ENCODE assay signal across 8 mouse cellular contexts in genomic region chr8:105483212-105484029, GRCm38 (mm10). TPM values are rescaled to one million over a fixed set of nuclear protein-coding genes. Genes with fewer than 3 reads are reported as not detected.
DNase-seq lines count a peak whose midpoint lies in the region; ATAC-seq and TF ChIP-seq lines count a peak whose summit lies in the region.

No protein-coding gene starts in this region.

- peak; percentile 48 for DNase-seq in adrenal gland, adult 2 months
- DNase-seq in adrenal gland, adult 8-10 months: no peak
- peak; percentile 93 for DNase-seq in 3T3-L1 (ENCODE audit: low read depth, low spot score)
- DNase-seq in lung, embryonic 14.5 days: peak; percentile 72
- DNase-seq in retina, embryonic 14.5 days (ENCODE audit: low spot score): peak; percentile 71
- DNase-seq in spleen, postnatal 10 days (ENCODE audit: low spot score in 2 of 2): no peak

- H3K36me3 ChIP-seq in embryonic facial prominence, embryonic 13.5 days: peaks cover 46% of the 10 kb centered on the region
- H3K36me3 ChIP-seq in hindbrain, embryonic 12.5 days: no peaks in the 10 kb centered on the region
- H3K36me3 ChIP-seq in lung, embryonic 14.5 days (ENCODE audit: insufficient read depth): peaks cover 21% of the 10 kb centered on the region

- no peaks in the 10 kb centered on the region for H3K9me3 ChIP-seq in embryonic facial prominence, embryonic 13.5 days
- no peaks in the 10 kb centered on the region for H3K9me3 ChIP-seq in hindbrain, embryonic 12.5 days (replicated peaks)
- H3K9me3 ChIP-seq in lung, embryonic 14.5 days (ENCODE audit: low read depth, low read length): no peaks in the 10 kb centered on the region

- no peak overlapping the region for H3K4me2 ChIP-seq in embryonic facial prominence, embryonic 13.5 days
- no peak overlapping the region for H3K4me2 ChIP-seq in hindbrain, embryonic 12.5 days (replicated peaks)
- no peak overlapping the region for H3K4me2 ChIP-seq in lung, embryonic 14.5 days

- H3K4me1 ChIP-seq in embryonic facial prominence, embryonic 13.5 days: peaks cover 28% of the 10 kb centered on the region
- peaks cover 16% of the 10 kb centered on the region; the same call in 1 of the 2 replicates for H3K4me1 ChIP-seq in hindbrain, embryonic 12.5 days
- no peaks in the 10 kb centered on the region for H3K4me1 ChIP-seq in lung, embryonic 14.5 days (ENCODE audit: insufficient read depth)

- 0 out of 2 replicates have a peak overlapping the region, but pooled peaks have one; percentile 16 for H3K27ac ChIP-seq in embryonic facial prominence, embryonic 13.5 days
- no peak overlapping the region for H3K27ac ChIP-seq in hindbrain, embryonic 12.5 days
- no peak overlapping the region for H3K27ac ChIP-seq in lung, embryonic 14.5 days (ENCODE audit: low read depth)

- H3K9ac ChIP-seq in embryonic facial prominence, embryonic 13.5 days: no peak overlapping the region
- H3K9ac ChIP-seq in hindbrain, embryonic 12.5 days: no peak overlapping the region
- H3K9ac ChIP-seq in lung, embryonic 14.5 days: peak overlapping the region; percentile 6; the same call in 1 of the 2 replicates

- 27% methylated on average over 14 of the region's 14 CpGs for WGBS in embryonic facial prominence, embryonic 13.5 days
- 34% methylated on average over 14 of the region's 14 CpGs for WGBS in hindbrain, embryonic 12.5 days
- WGBS in lung, embryonic 14.5 days: 39% methylated on average over 14 of the region's 14 CpGs

- H3K4me3 ChIP-seq in embryonic facial prominence, embryonic 13.5 days: no peak overlapping the region
- H3K4me3 ChIP-seq in hindbrain, embryonic 12.5 days: no peak overlapping the region
- no peak overlapping the region for H3K4me3 ChIP-seq in lung, embryonic 14.5 days (ENCODE audit: low read depth, low read length)

- ATAC-seq in embryonic facial prominence, embryonic 13.5 days (ENCODE audit: insufficient number of reproducible peaks, insufficient read depth, low FRiP score, low TSS enrichment, low read depth): no peak
- ATAC-seq in hindbrain, embryonic 12.5 days (ENCODE audit: low FRiP score): peak; percentile 65; the same call in 1 of the 2 replicates
- peak; percentile 35 for ATAC-seq in lung, embryonic 14.5 days (ENCODE audit: insufficient read depth)

- no peaks in the 10 kb centered on the region for H3K27me3 ChIP-seq in embryonic facial prominence, embryonic 13.5 days
- H3K27me3 ChIP-seq in hindbrain, embryonic 12.5 days: no peaks in the 10 kb centered on the region
- no peaks in the 10 kb centered on the region for H3K27me3 ChIP-seq in lung, embryonic 14.5 days (ENCODE audit: insufficient read depth, low read length)

- peak; percentile 75 for TF ChIP-seq CTCF in lung, embryonic 14.5 days (IDR thresholded peaks at IDR 0.05; ENCODE audit: low read depth)

RNA-seq across cellular contexts. Expression of gene Tppp3, which starts 12.1 kb away (rescaled TPM):
- total RNA-seq in adrenal gland, adult 2 months (2021): 10 to 100 TPM; 26.2 to 37.5 TPM
- polyA plus RNA-seq in adrenal gland, adult 2 months (2012; rRNA removed): 50.8 and 65.2 TPM in 2 replicates
- total RNA-seq in adrenal gland, adult 8-10 months (2022): 10 to 100 TPM; 28.3 to 40.2 (median 33.0) TPM
- 18.7 and 23.1 TPM in 2 replicates for polyA plus RNA-seq in embryonic facial prominence, embryonic 13.5 days (2015; fragmentation: Nextera tagmentation; extraction: Ambion mirVana)
- polyA plus RNA-seq in hindbrain, embryonic 12.5 days (2016; fragmentation: Nextera tagmentation; extraction: Ambion mirVana): 162 and 186 TPM in 2 replicates
- polyA plus RNA-seq in lung, embryonic 14.5 days (2014; fragmentation: Nextera tagmentation; extraction: Ambion mirVana): 41.1 and 42.3 TPM in 2 replicates

RNA-seq across cellular contexts. Expression of gene Zdhhc1, which starts 13.3 kb away (rescaled TPM):
- total RNA-seq in adrenal gland, adult 2 months (2021): 10 to 100 TPM; 13.8 to 19.2 TPM
- polyA plus RNA-seq in adrenal gland, adult 2 months (2012; rRNA removed): 53.3 and 62.5 TPM in 2 replicates
- 10 to 100 TPM; 20.6 to 40.1 (median 31.3) TPM for total RNA-seq in adrenal gland, adult 8-10 months (2022)
- polyA plus RNA-seq in embryonic facial prominence, embryonic 13.5 days (2015; fragmentation: Nextera tagmentation; extraction: Ambion mirVana): 52.2 and 53.3 TPM in 2 replicates
- 35.8 and 36.1 TPM in 2 replicates for polyA plus RNA-seq in hindbrain, embryonic 12.5 days (2016; fragmentation: Nextera tagmentation; extraction: Ambion mirVana)
- polyA plus RNA-seq in lung, embryonic 14.5 days (2014; fragmentation: Nextera tagmentation; extraction: Ambion mirVana): 40.0 and 41.9 TPM in 2 replicates

RNA-seq across cellular contexts. Expression of gene Hsd11b2, which starts 35.1 kb away (rescaled TPM):
- total RNA-seq in adrenal gland, adult 2 months (2021): under 1 TPM; 0.14 to 0.35 TPM
- polyA plus RNA-seq in adrenal gland, adult 2 months (2012; rRNA removed): 1.2 and 2.2 TPM in 2 replicates
- under 1 TPM; 0.56 to 0.98 (median 0.82) TPM for total RNA-seq in adrenal gland, adult 8-10 months (2022)
- 0.87 and 1.1 TPM in 2 replicates for polyA plus RNA-seq in embryonic facial prominence, embryonic 13.5 days (2015; fragmentation: Nextera tagmentation; extraction: Ambion mirVana)
- polyA plus RNA-seq in hindbrain, embryonic 12.5 days (2016; fragmentation: Nextera tagmentation; extraction: Ambion mirVana): 24.2 and 24.7 TPM in 2 replicates
- polyA plus RNA-seq in lung, embryonic 14.5 days (2014; fragmentation: Nextera tagmentation; extraction: Ambion mirVana): 4.8 and 5.9 TPM in 2 replicates

Comparison
In these comparisons a context has a peak if more than half of its experiments do, and no peak if none do; other contexts are left out.
1. DNase-seq: peak in adrenal gland, adult 2 months (single experiment), 3T3-L1 (single experiment), lung, embryonic 14.5 days (single experiment) and retina, embryonic 14.5 days (single experiment); none in adrenal gland, adult 8-10 months (single experiment) and spleen, postnatal 10 days (0 of 2).